In the genomic region with DNA sequence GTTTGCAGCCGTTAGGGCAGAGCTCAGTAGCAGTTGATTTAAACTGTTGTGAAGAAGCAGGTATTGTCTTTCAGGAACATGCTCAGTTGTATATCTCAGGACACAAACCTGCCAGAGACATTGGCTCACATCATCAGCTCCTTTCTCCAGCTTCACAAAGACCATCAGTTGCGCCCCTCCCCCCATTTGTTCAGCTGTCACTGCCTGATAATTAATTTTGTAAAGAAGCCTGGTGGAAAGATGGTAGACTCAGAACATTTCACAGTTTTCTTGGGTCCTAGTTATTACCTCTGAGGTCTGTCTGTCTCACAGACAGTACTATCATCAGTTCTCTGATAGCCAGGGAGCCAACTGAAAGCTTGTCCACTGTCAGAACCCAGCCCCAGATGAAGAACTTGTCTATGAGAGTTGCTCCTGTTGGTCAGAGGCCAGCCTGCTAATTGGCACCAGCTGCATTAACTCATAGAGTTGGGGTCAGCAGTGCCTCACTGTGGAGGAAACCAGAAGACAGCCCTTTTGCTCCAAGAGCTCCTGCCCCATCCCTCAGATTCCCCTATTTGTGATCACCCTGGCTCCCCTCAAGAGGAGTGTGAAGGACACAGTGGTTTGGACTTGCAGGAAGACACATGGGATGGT, we compare ENCODE assay signal across 11 mouse cellular contexts.
DNase-seq lines count a peak whose midpoint lies in the region; ATAC-seq and TF ChIP-seq lines count a peak whose summit lies in the region.
"Had no signal": no experiment of that assay in that cellular context is flagged by ENCODE, and none has a peak within 500 bp of the region (broad histone marks: within the 10 kb centered on the region; RNA-seq: fewer than 3 reads in every experiment).

No protein-coding gene starts in this region.

- H3K36me3 ChIP-seq in heart, postnatal 0 days (replicated peaks; ENCODE audit: control insufficient read depth, insufficient read depth, low read length) = peaks cover 16% of the 10 kb centered on the region
- H3K36me3 ChIP-seq in neural tube, embryonic 13.5 days = peaks cover 17% of the 10 kb centered on the region
- no peaks in the 10 kb centered on the region for H3K36me3 ChIP-seq in hindbrain, embryonic 11.5 days (ENCODE audit: control insufficient read depth, insufficient read depth, low read length)

- TF ChIP-seq EP300 in heart, postnatal 0 days (IDR thresholded peaks at IDR 0.05; ENCODE audit: low read depth) = no peak

- H3K4me2 ChIP-seq in heart, postnatal 0 days (ENCODE audit: low read depth, low read length) = no peak overlapping the region
- H3K4me2 ChIP-seq in neural tube, embryonic 13.5 days = no peak overlapping the region
- H3K4me2 ChIP-seq in hindbrain, embryonic 11.5 days (replicated peaks; ENCODE audit: low read depth, low read length) = no peak overlapping the region
- H3K4me2 ChIP-seq: heart, embryonic 11.5 days had no signal

- peaks cover 14% of the 10 kb centered on the region for H3K4me1 ChIP-seq in heart, postnatal 0 days (ENCODE audit: control insufficient read depth, insufficient read depth)
- peaks cover 58% of the 10 kb centered on the region for H3K4me1 ChIP-seq in neural tube, embryonic 13.5 days (replicated peaks)
- H3K4me1 ChIP-seq in hindbrain, embryonic 11.5 days (replicated peaks; ENCODE audit: control insufficient read depth, insufficient read depth, low read length) = no peaks in the 10 kb centered on the region

- WGBS in heart, postnatal 0 days = 72% methylated on average over 2 of the region's 2 CpGs
- WGBS in neural tube, embryonic 13.5 days = 39% methylated on average over 2 of the region's 2 CpGs
- WGBS in hindbrain, embryonic 11.5 days = 46% methylated on average over 2 of the region's 2 CpGs

- no peak overlapping the region for H3K4me3 ChIP-seq in heart, postnatal 0 days (ENCODE audit: low read depth, low read length)
- no peak overlapping the region for H3K4me3 ChIP-seq in neural tube, embryonic 13.5 days
- no peak overlapping the region for H3K4me3 ChIP-seq in hindbrain, embryonic 11.5 days (ENCODE audit: low read depth, low read length)

- DNase-seq in heart, postnatal 0 days (ENCODE audit: low spot score) = no peak
- no peak for DNase-seq in heart, adult 18-20 months
- no peak for DNase-seq in neural tube, embryonic 10.5 days (ENCODE audit: extremely low spot score, low spot score)
- DNase-seq in hindbrain, embryonic 11.5 days (ENCODE audit: low spot score) = peak; percentile 36
- DNase-seq in frontal cortex, postnatal 36 days (ENCODE audit: low spot score in 2 of 2) = no peak
- DNase-seq in ovary, postnatal 14 days (ENCODE audit: low spot score) = no peak
- no peak for DNase-seq in testis, postnatal 10 days (ENCODE audit: low spot score)
- DNase-seq: kidney, adult 9 months had no signal

- H3K9ac ChIP-seq in heart, postnatal 0 days (replicated peaks; ENCODE audit: low read depth, low read length) = no peak overlapping the region
- H3K9ac ChIP-seq in neural tube, embryonic 13.5 days = no peak overlapping the region
- H3K9ac ChIP-seq in hindbrain, embryonic 11.5 days (ENCODE audit: low read depth, low read length) = no peak overlapping the region

- no peak overlapping the region for H3K27ac ChIP-seq in heart, postnatal 0 days (ENCODE audit: low read depth)
- 0 out of 2 replicates have a peak overlapping the region, but pooled peaks have one; percentile 35 for H3K27ac ChIP-seq in neural tube, embryonic 13.5 days (replicated peaks)
- H3K27ac ChIP-seq in hindbrain, embryonic 11.5 days (ENCODE audit: low read depth, low read length) = no peak overlapping the region

- ATAC-seq in heart, postnatal 0 days (ENCODE audit: insufficient read depth, low read depth) = no peak
- ATAC-seq in neural tube, embryonic 13.5 days (ENCODE audit: low read depth) = no peak
- ATAC-seq in hindbrain, embryonic 11.5 days (ENCODE audit: low FRiP score) = no peak
- ATAC-seq: CD4-positive, CD25-positive, alpha-beta regulatory T cell, adult 4 months had no signal

- TF ChIP-seq CTCF in heart, postnatal 0 days (IDR thresholded peaks at IDR 0.05; ENCODE audit: low read depth) = peak; percentile 37

- H3K27me3 ChIP-seq in heart, postnatal 0 days (ENCODE audit: control insufficient read depth, insufficient read depth, low read length) = no peaks in the 10 kb centered on the region
- H3K27me3 ChIP-seq in neural tube, embryonic 13.5 days = no peaks in the 10 kb centered on the region
- H3K27me3 ChIP-seq in hindbrain, embryonic 11.5 days (ENCODE audit: control insufficient read depth, insufficient read depth, low read length) = no peaks in the 10 kb centered on the region

- no peaks in the 10 kb centered on the region for H3K9me3 ChIP-seq in heart, postnatal 0 days (replicated peaks; ENCODE audit: control insufficient read depth, low read length)
- H3K9me3 ChIP-seq in neural tube, embryonic 13.5 days = no peaks in the 10 kb centered on the region
- H3K9me3 ChIP-seq in hindbrain, embryonic 11.5 days (ENCODE audit: control insufficient read depth, low read length) = no peaks in the 10 kb centered on the region
